19 mouse cellular contexts compared by ENCODE assay signal in the genomic region with DNA sequence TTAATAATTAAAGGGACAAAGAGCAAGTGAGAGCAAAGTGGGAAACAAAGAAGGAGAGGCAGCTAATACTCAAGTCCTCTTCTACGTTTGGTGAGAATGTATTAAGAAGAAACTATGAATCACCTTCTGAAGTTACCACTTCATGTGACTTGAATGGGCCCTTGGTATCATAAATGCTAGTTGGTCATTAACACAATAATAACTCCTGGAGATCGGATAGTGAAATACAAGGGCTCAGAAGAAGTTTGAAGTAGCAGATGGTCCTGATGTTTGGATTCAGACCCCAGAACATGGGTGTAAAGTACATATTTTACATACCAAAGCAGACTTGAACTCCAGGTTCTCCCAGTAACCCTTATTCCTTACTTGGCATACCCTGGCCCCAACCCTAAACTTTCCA.
DNase-seq lines count a peak whose midpoint lies in the region; ATAC-seq and TF ChIP-seq lines count a peak whose summit lies in the region.
"Had no signal": no experiment of that assay in that cellular context is flagged by ENCODE, and none has a peak within 500 bp of the region (broad histone marks: within the 10 kb centered on the region; RNA-seq: fewer than 3 reads in every experiment).

No protein-coding gene starts in this region.

- no peak overlapping the region for H3K27ac ChIP-seq in intestine, embryonic 15.5 days
- no peak overlapping the region for H3K27ac ChIP-seq in intestine, postnatal 0 days (ENCODE audit: low read depth, low read length)
- H3K27ac ChIP-seq in intestine, embryonic 16.5 days (ENCODE audit: low read length) = no peak overlapping the region

- no peak overlapping the region for H3K4me3 ChIP-seq in intestine, embryonic 15.5 days (replicated peaks)
- H3K4me3 ChIP-seq in intestine, postnatal 0 days (ENCODE audit: low read depth, low read length) = no peak overlapping the region
- H3K4me3 ChIP-seq in intestine, embryonic 16.5 days (ENCODE audit: low read length) = no peak overlapping the region

- TF ChIP-seq CTCF in intestine, postnatal 0 days (IDR thresholded peaks at IDR 0.05; ENCODE audit: low read depth) = no peak

- H3K36me3 ChIP-seq in intestine, embryonic 15.5 days = no peaks in the 10 kb centered on the region
- no peaks in the 10 kb centered on the region for H3K36me3 ChIP-seq in intestine, postnatal 0 days (ENCODE audit: control insufficient read depth, insufficient read depth)
- no peaks in the 10 kb centered on the region for H3K36me3 ChIP-seq in intestine, embryonic 16.5 days (ENCODE audit: control insufficient read depth, insufficient read depth, low read length)
- H3K36me3 ChIP-seq: G1E had no signal

- H3K4me1 ChIP-seq in intestine, embryonic 15.5 days (replicated peaks) = no peaks in the 10 kb centered on the region
- H3K4me1 ChIP-seq in intestine, postnatal 0 days (replicated peaks; ENCODE audit: control insufficient read depth, insufficient read depth, low read length) = no peaks in the 10 kb centered on the region
- H3K4me1 ChIP-seq in intestine, embryonic 16.5 days (ENCODE audit: control insufficient read depth, insufficient read depth, low read length) = no peaks in the 10 kb centered on the region

- no peak overlapping the region for H3K4me2 ChIP-seq in intestine, embryonic 15.5 days (replicated peaks)
- H3K4me2 ChIP-seq in intestine, postnatal 0 days (replicated peaks; ENCODE audit: low read depth) = no peak overlapping the region
- no peak overlapping the region for H3K4me2 ChIP-seq in intestine, embryonic 16.5 days (ENCODE audit: low read depth, low read length)

- 58% methylated on average over 2 of the region's 2 CpGs for WGBS in intestine, embryonic 15.5 days
- 37% methylated on average over 2 of the region's 2 CpGs for WGBS in intestine, postnatal 0 days
- WGBS in intestine, embryonic 16.5 days = 56% methylated on average over 2 of the region's 2 CpGs

- H3K9ac ChIP-seq in intestine, embryonic 15.5 days = no peak overlapping the region
- no peak overlapping the region for H3K9ac ChIP-seq in intestine, postnatal 0 days (ENCODE audit: low read depth, low read length)
- H3K9ac ChIP-seq in intestine, embryonic 16.5 days (ENCODE audit: low read depth, low read length) = no peak overlapping the region

- H3K9me3 ChIP-seq in intestine, embryonic 15.5 days = no peaks in the 10 kb centered on the region
- no peaks in the 10 kb centered on the region for H3K9me3 ChIP-seq in intestine, postnatal 0 days (ENCODE audit: control insufficient read depth)
- no peaks in the 10 kb centered on the region for H3K9me3 ChIP-seq in intestine, embryonic 16.5 days (ENCODE audit: control insufficient read depth, low read length)

- peak; percentile 61 for ATAC-seq in intestine, embryonic 15.5 days
- no peak for ATAC-seq in intestine, postnatal 0 days
- ATAC-seq in intestine, embryonic 16.5 days = peak; percentile 83
- ATAC-seq: activated CD4-positive, CD25-positive, alpha-beta regulatory T cell, adult 4 months; CD4-positive, CD25-positive, alpha-beta regulatory T cell, adult 4 months; Patski had no signal

- no peaks in the 10 kb centered on the region for H3K27me3 ChIP-seq in intestine, embryonic 15.5 days (replicated peaks)
- H3K27me3 ChIP-seq in intestine, postnatal 0 days (replicated peaks; ENCODE audit: control insufficient read depth, insufficient read depth, low read length) = no peaks in the 10 kb centered on the region
- H3K27me3 ChIP-seq in intestine, embryonic 16.5 days (replicated peaks; ENCODE audit: control insufficient read depth, insufficient read depth, low read length) = no peaks in the 10 kb centered on the region
- H3K27me3 ChIP-seq: CH12.LX, Patski had no signal

- DNase-seq in kidney, postnatal 14 days = no peak
- DNase-seq: adrenal gland, adult 2 months; adrenal gland, adult 8-10 months; adrenal gland, postnatal 10 days; adrenal gland, postnatal 14 days; adrenal gland, postnatal 25 days; adrenal gland, postnatal 36 days; B cell, adult 2 months; cerebellum, adult 11 months; cerebellum, adult 11-12 months; cerebellum, adult 18-20 months had no signal
